8 mouse cellular contexts compared by ENCODE assay signal in genomic region chr1:180313517-180314440, GRCm38 (mm10). TPM values are rescaled to one million over a fixed set of nuclear protein-coding genes. Genes with fewer than 3 reads are reported as not detected.
DNase-seq lines count a peak whose midpoint lies in the region; ATAC-seq lines count a peak whose summit lies in the region.

No protein-coding gene starts in this region.

- H3K9me3 ChIP-seq in hindbrain, embryonic 10.5 days, result no peaks in the 10 kb centered on the region
- H3K9me3 ChIP-seq in limb, embryonic 10.5 days (replicated peaks), result no peaks in the 10 kb centered on the region
- no peaks in the 10 kb centered on the region for H3K9me3 ChIP-seq in midbrain, embryonic 13.5 days

- peak overlapping the region; percentile 49 for H3K4me3 ChIP-seq in hindbrain, embryonic 10.5 days
- peak overlapping the region; percentile 47 for H3K4me3 ChIP-seq in limb, embryonic 10.5 days
- H3K4me3 ChIP-seq in midbrain, embryonic 13.5 days (replicated peaks), result peak overlapping the region; percentile 29

- WGBS in hindbrain, embryonic 10.5 days, result 13% methylated on average over 20 of the region's 20 CpGs
- WGBS in limb, embryonic 10.5 days, result 10% methylated on average over 20 of the region's 20 CpGs
- 11% methylated on average over 20 of the region's 20 CpGs for WGBS in midbrain, embryonic 13.5 days

- peak overlapping the region; percentile 33; the same call in 1 of the 2 replicates for H3K9ac ChIP-seq in midbrain, embryonic 13.5 days (replicated peaks)

- peaks cover 7% of the 10 kb centered on the region; the same call in 1 of the 2 replicates for H3K27me3 ChIP-seq in hindbrain, embryonic 10.5 days (ENCODE audit: insufficient read depth, poor library complexity, severe bottlenecking)
- H3K27me3 ChIP-seq in limb, embryonic 10.5 days (ENCODE audit: low read depth, poor library complexity, severe bottlenecking), result peaks cover 7% of the 10 kb centered on the region
- H3K27me3 ChIP-seq in midbrain, embryonic 13.5 days, result peaks cover 3% of the 10 kb centered on the region; the same call in 1 of the 2 replicates

- peaks cover 29% of the 10 kb centered on the region for H3K4me1 ChIP-seq in hindbrain, embryonic 10.5 days (replicated peaks)
- H3K4me1 ChIP-seq in limb, embryonic 10.5 days, result peaks cover 18% of the 10 kb centered on the region
- peaks cover 22% of the 10 kb centered on the region for H3K4me1 ChIP-seq in midbrain, embryonic 13.5 days (replicated peaks)

- DNase-seq in layer of hippocampus, postnatal 10 days (ENCODE audit: low spot score in 2 of 2), result peak; percentile 10 to 30
- no peak for DNase-seq in layer of hippocampus, postnatal 36 days
- peak; percentile 47 for DNase-seq in cerebellum, adult 8-10 months
- peak; percentile 51 for DNase-seq in hindbrain, embryonic 10.5 days (ENCODE audit: low spot score)
- peak; percentile 64 for DNase-seq in limb, embryonic 10.5 days (ENCODE audit: low spot score)
- peak; percentile 61 for DNase-seq in yolk sac, embryonic 10.5 days (ENCODE audit: low spot score)
- no peak for DNase-seq in adrenal gland, adult 8-10 months

- H3K36me3 ChIP-seq in hindbrain, embryonic 10.5 days, result no peaks in the 10 kb centered on the region
- H3K36me3 ChIP-seq in limb, embryonic 10.5 days, result no peaks in the 10 kb centered on the region
- no peaks in the 10 kb centered on the region for H3K36me3 ChIP-seq in midbrain, embryonic 13.5 days

- peak overlapping the region; percentile 53 for H3K4me2 ChIP-seq in midbrain, embryonic 13.5 days (replicated peaks)

- ATAC-seq in midbrain, embryonic 13.5 days, result peak; percentile 85

- peak overlapping the region; percentile 78 for H3K27ac ChIP-seq in hindbrain, embryonic 10.5 days
- peak overlapping the region; percentile 66; the same call in 1 of the 2 replicates for H3K27ac ChIP-seq in limb, embryonic 10.5 days
- peak overlapping the region; percentile 70; the same call in 1 of the 2 replicates for H3K27ac ChIP-seq in midbrain, embryonic 13.5 days

RNA-seq across cellular contexts. Expression of gene Itpkb, which starts 16.5 kb away (rescaled TPM):
- 10 to 100 TPM; 15.9 to 17.7 TPM for total RNA-seq in layer of hippocampus, postnatal 10 days (2021)
- total RNA-seq in layer of hippocampus, postnatal 36 days (2021), result 10 to 100 TPM; 24.2 to 25.2 TPM
- 3.7 and 4.2 TPM in 2 replicates for polyA plus RNA-seq in hindbrain, embryonic 10.5 days (2016; fragmentation: Nextera tagmentation; extraction: Ambion mirVana)
- polyA plus RNA-seq in limb, embryonic 10.5 days (2016; fragmentation: Nextera tagmentation; extraction: Ambion mirVana), result 6.2 and 10.1 TPM in 2 replicates
- polyA plus RNA-seq in midbrain, embryonic 13.5 days (2015; fragmentation: Nextera tagmentation; extraction: Ambion mirVana), result 2.2 and 2.5 TPM in 2 replicates
- 10 to 100 TPM; 64.4 to 99.3 (median 78.9) TPM for total RNA-seq in adrenal gland, adult 8-10 months (2022)

RNA-seq across cellular contexts. Expression of gene Psen2, which starts 50.5 kb away (rescaled TPM):
- 10 to 100 TPM; 23.1 to 24.0 TPM for total RNA-seq in layer of hippocampus, postnatal 10 days (2021)
- total RNA-seq in layer of hippocampus, postnatal 36 days (2021), result 10 to 100 TPM; 18.8 to 21.0 TPM
- 6.8 and 8.3 TPM in 2 replicates for polyA plus RNA-seq in hindbrain, embryonic 10.5 days (2016; fragmentation: Nextera tagmentation; extraction: Ambion mirVana)
- polyA plus RNA-seq in limb, embryonic 10.5 days (2016; fragmentation: Nextera tagmentation; extraction: Ambion mirVana), result 6.7 and 7.1 TPM in 2 replicates
- polyA plus RNA-seq in midbrain, embryonic 13.5 days (2015; fragmentation: Nextera tagmentation; extraction: Ambion mirVana), result 10.7 and 11.1 TPM in 2 replicates
- 10 to 100 TPM; 33.1 to 43.1 (median 38.4) TPM for total RNA-seq in adrenal gland, adult 8-10 months (2022)

Comparison
In these comparisons a context has a peak if more than half of its experiments do, and no peak if none do; other contexts are left out.
1. DNase-seq: peak in layer of hippocampus, postnatal 10 days (2 of 2), cerebellum, adult 8-10 months (single experiment), hindbrain, embryonic 10.5 days (single experiment), limb, embryonic 10.5 days (single experiment) and yolk sac, embryonic 10.5 days (single experiment); none in layer of hippocampus, postnatal 36 days (0 of 2) and adrenal gland, adult 8-10 months (single experiment).
2. Peak in every context shown above with its lines, with median percentiles within 50 percentile points of each other: H3K27ac ChIP-seq and H3K4me3 ChIP-seq.